Mouse (Mus musculus) heart, embryonic 16.5 days (tissue): ENCODE data around the gene Col4a3bp. TPM values are rescaled to one million over a fixed set of nuclear protein-coding genes. Genes with fewer than 3 reads are reported as not detected.

ENCODE experiments used
- ATAC-seq: fragments of 200-750 bp; cut with Nextera tagmentation; replicated peaks from 2 replicates; pipeline ENCODE4 v1.8.0; 2017; ENCODE audit warnings: moderate number of reproducible peaks; ENCODE audit not compliant: insufficient read depth, low FRiP score; ENCODE audit errors: extremely low read depth
- H3K27ac ChIP-seq: fragments of 300-500 bp; sonication (generic); 2 replicates; pipeline ENCODE4 v1.5.1; 2014; ENCODE audit warnings: mild to moderate bottlenecking, low read length, control low read depth, moderate library complexity
- H3K27me3 ChIP-seq: fragments of 300-500 bp; sonication (generic); 2 replicates; pipeline ENCODE4 v1.6.1; 2014; ENCODE audit warnings: low read length, mixed read lengths; ENCODE audit not compliant: control insufficient read depth, insufficient read depth
- H3K36me3 ChIP-seq: fragments of 300-500 bp; sonication (generic); 2 replicates; pipeline ENCODE4 v1.6.1; 2014; ENCODE audit not compliant: control insufficient read depth, insufficient read depth
- H3K4me1 ChIP-seq: fragments of 300-500 bp; sonication (generic); 2 replicates; pipeline ENCODE4 v1.6.1; 2014; ENCODE audit warnings: low read length, mixed read lengths; ENCODE audit not compliant: control insufficient read depth, insufficient read depth
- H3K4me2 ChIP-seq: fragments of 300-500 bp; sonication (generic); 2 replicates; pipeline ENCODE4 v1.6.1; 2014; ENCODE audit warnings: low read depth, mild to moderate bottlenecking, control low read depth, low read length
- H3K4me3 ChIP-seq: fragments of 300-500 bp; sonication (generic); 2 replicates; pipeline ENCODE4 v1.5.1; 2014; ENCODE audit warnings: mild to moderate bottlenecking, control low read depth, low read length
- H3K9ac ChIP-seq: fragments of 300-500 bp; sonication (generic); 2 replicates; pipeline ENCODE4 v1.6.1; 2014; ENCODE audit warnings: low read length, control low read depth
- H3K9me3 ChIP-seq: fragments of 300-500 bp; sonication (generic); replicated peaks from 2 replicates; pipeline ENCODE4 v1.6.1; 2016; ENCODE audit warnings: low read length; ENCODE audit not compliant: control insufficient read depth
- WGBS: fragments of 180-500 bp; shearing (Covaris S2); extraction: QIAGEN DNeasy Blood & Tissue Kit; methylation state at CpG from one replicate; pipeline ENCODE4 v1.1.7; 2014; 5-methylcytosine and 5-hydroxymethylcytosine counted together
- polyA plus RNA-seq: library from polyadenylated mRNA; unstranded; fragments of >200 nt; fragmentation: Nextera tagmentation; extraction: Ambion mirVana; gene quantifications from 2 replicates; pipeline ENCODE4 v1.2.1, GENCODE M21; 2015

Gene Col4a3bp
- polyA plus RNA-seq = 8.7 and 9.1 TPM in 2 replicates

DNA sequence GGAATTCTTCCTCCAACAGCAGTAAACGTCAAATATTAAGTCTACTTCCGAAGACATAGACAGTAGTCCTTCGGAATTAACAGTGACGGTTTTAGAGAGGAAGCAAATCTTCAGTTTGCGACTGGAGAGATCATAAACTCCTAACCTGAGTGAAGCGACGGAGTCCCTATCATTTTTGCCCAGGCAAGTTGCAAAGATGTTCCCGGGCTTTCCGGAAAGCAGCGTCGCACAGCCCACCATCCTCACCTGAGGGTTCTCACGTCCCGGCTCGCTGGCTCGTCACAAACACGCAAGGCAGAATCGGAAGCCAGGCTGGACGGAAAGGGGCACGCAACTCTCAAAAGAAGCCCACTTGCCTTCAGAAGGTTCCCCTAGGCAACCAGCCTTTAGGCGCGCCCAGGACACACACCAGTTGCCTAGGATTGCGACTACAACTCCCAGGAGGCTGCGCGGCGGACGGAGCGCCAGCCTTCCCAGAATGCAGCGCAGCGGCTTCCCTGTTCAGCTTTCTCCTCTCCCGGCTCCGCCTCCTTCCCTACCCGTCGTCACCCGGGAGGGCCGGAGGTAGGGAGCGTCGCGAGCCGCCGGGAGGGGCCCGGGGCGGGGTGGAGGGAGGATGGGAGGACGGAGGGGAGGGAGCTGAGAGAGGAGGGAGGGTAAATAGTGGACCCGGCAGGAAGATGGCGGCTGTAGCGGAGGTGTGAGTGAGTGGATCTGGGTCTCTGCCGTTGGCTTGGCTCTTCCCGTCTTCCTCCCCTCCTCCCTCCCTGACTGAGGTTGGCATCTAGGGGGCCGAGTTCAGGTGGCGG lies at the start of gene Col4a3bp, which contains the start of gene Polk:
Col4a3bp (plus strand) TSS at position 538 of the 809 bp plus-strand sequence.
Polk (minus strand) TSS at position 499 of the 809 bp plus-strand sequence.
- H3K27ac ChIP-seq = peak within 1 kb of the TSS; percentile 95
- H3K4me1 ChIP-seq = peaks cover 6% of the 10 kb centered on the region
- peak; percentile 99 for ATAC-seq
- H3K9ac ChIP-seq = peak within 1 kb of the TSS; percentile 94
- no peaks in the 10 kb centered on the region for H3K9me3 ChIP-seq
- WGBS = under 1% methylated on average over 46 of the region's 50 CpGs
- H3K27me3 ChIP-seq = no peaks in the 10 kb centered on the region
- peak within 1 kb of the TSS; percentile 66 for H3K4me2 ChIP-seq
- peak within 1 kb of the TSS; percentile 85 for H3K4me3 ChIP-seq
- no peaks in the 10 kb centered on the region for H3K36me3 ChIP-seq

DNA sequence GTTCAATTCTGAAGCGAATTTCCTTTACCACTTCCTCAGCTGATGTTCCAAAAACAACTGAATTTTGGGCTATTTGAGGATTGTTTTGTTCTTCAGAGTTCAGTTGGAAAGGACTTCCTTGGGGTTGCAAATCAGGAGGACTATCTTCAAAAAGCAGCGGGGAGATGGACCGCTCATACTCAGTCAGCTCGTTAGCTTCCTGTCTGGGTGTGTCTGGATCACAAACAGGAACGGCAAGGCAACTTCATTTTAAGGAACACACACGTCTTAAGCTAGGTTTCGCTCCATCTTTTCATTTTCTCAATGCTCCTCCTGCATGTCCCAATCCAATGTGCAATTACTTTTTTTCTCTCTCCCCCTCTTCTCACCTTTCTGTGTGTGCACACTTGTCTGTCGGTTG lies 45.8 kb upstream of the Col4a3bp start:
- Histone ChIP-seq H3K27me3 (no peaks in the 10 kb centered on the region), H3K27ac (no peak overlapping the region), H3K36me3 (peaks cover 6% of the 10 kb centered on the region; the same call in 1 of the 2 replicates), H3K4me2 (no peak overlapping the region), H3K9me3 (no peaks in the 10 kb centered on the region), H3K4me1 (no peaks in the 10 kb centered on the region), H3K4me3 (no peak overlapping the region), H3K9ac (no peak overlapping the region)
- WGBS = 71% methylated on average over 8 of the region's 8 CpGs
- no peak for ATAC-seq

DNA sequence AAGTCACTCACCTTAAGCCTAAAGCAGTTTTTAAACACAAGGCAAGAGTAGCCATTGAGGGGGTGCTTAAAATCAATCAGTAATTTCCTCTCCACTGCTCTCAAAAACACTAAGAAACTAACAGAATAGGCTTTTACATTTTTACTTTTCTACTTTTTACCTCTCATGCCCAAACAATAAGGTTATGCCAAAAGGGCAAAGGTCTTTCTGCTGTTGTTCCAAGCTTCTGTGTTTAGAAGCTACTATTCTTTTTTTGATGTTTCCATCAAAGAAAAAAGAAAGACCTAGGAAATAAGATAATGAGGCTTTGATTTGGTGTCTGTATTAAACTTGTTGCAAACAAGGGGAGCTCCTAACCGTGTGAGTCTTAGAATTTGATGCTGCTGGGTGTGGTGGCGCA lies 42.5 kb upstream of the Col4a3bp start:
- no peaks in the 10 kb centered on the region for H3K9me3 ChIP-seq
- no peak overlapping the region for H3K4me2 ChIP-seq
- H3K4me1 ChIP-seq = no peaks in the 10 kb centered on the region
- H3K36me3 ChIP-seq = peaks cover 5% of the 10 kb centered on the region; the same call in 1 of the 2 replicates
- H3K27ac ChIP-seq = no peak overlapping the region
- no peak for ATAC-seq
- H3K9ac ChIP-seq = no peak overlapping the region
- H3K4me3 ChIP-seq = no peak overlapping the region
- 87% methylated on average over 2 of the region's 2 CpGs for WGBS
- H3K27me3 ChIP-seq = no peaks in the 10 kb centered on the region

DNA sequence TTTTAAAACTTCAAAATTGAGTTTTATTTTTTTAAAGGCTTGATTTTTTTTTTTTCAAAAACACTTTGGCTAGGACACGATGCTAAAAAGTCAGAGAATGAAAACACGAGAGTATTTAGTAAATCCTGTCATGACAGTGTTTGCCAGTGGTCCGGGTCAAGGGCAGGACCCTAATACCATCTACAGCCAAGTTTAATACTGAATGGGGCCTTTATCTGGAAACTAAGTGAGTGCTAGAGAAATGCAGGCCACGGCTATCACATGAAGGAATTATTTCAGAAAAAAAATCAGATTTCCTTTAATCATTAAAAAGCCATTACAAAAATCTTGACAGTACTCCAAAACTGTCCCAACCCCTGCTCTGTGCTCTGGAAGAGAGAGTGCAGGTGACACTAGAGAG lies 36.8 kb upstream of the Col4a3bp start:
- 0 out of 2 replicates have a peak, but pooled peaks cover 4% of the 10 kb centered on the region for H3K4me1 ChIP-seq
- peaks cover 6% of the 10 kb centered on the region for H3K36me3 ChIP-seq
- no peaks in the 10 kb centered on the region for H3K9me3 ChIP-seq
- H3K27me3 ChIP-seq = no peaks in the 10 kb centered on the region
- H3K9ac ChIP-seq = no peak overlapping the region
- no peak overlapping the region for H3K27ac ChIP-seq
- H3K4me3 ChIP-seq = no peak overlapping the region
- WGBS = 72% methylated on average over 4 of the region's 4 CpGs
- no peak for ATAC-seq
- no peak overlapping the region for H3K4me2 ChIP-seq

DNA sequence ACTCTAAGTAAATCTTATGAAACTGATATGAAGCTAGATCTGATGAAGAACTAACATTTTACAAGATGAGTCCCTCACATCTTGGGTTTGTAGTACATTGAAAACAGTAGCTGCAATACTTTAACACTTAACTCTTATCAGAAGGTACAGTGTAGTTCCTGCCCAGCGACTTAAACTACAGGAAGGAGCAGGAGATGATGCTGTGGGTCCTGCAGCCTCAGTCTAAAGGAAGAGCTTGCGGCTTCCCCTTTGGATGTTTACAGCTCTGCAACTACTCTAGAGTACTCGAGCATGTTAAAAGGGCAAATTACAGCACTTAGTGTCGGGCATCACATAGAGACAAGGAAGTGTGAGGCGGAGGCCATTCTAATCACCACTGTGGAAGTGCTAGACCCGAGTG lies 36.1 kb upstream of the Col4a3bp start:
- no peaks in the 10 kb centered on the region for H3K27me3 ChIP-seq
- no peaks in the 10 kb centered on the region for H3K9me3 ChIP-seq
- H3K36me3 ChIP-seq = peaks cover 3% of the 10 kb centered on the region; the same call in 1 of the 2 replicates
- no peak overlapping the region for H3K4me2 ChIP-seq
- WGBS = 61% methylated on average over 6 of the region's 6 CpGs
- no peak for ATAC-seq
- H3K27ac ChIP-seq = no peak overlapping the region
- H3K4me3 ChIP-seq = no peak overlapping the region
- 0 out of 2 replicates have a peak, but pooled peaks cover 4% of the 10 kb centered on the region for H3K4me1 ChIP-seq
- no peak overlapping the region for H3K9ac ChIP-seq

DNA sequence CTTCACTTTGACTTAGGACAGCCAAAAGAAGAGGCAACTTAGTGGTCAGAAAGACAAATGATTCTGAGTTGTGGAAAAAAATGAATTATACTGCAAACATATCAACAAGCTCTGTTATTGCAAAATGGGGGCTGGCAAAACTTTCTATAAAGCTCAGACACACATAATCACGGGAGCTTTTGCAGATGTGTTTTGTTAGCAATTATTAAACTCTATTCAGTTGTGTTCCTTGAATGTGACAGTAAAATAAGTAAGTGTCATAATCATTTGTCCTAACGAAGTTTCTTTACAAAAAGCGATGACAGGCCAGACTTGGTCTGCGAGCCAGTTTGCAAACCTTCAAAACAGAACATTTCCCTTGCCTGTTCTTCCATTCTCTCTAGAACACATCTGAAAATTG lies 34.9 kb upstream of the Col4a3bp start:
- H3K4me3 ChIP-seq = no peak overlapping the region
- H3K9ac ChIP-seq = no peak overlapping the region
- H3K4me2 ChIP-seq = no peak overlapping the region
- H3K9me3 ChIP-seq = no peaks in the 10 kb centered on the region
- peaks cover 4% of the 10 kb centered on the region; the same call in 1 of the 2 replicates for H3K4me1 ChIP-seq
- 86% methylated on average over 4 of the region's 4 CpGs for WGBS
- no peak overlapping the region for H3K27ac ChIP-seq
- H3K36me3 ChIP-seq = peaks cover 3% of the 10 kb centered on the region; the same call in 1 of the 2 replicates
- no peaks in the 10 kb centered on the region for H3K27me3 ChIP-seq
- ATAC-seq = no peak

DNA sequence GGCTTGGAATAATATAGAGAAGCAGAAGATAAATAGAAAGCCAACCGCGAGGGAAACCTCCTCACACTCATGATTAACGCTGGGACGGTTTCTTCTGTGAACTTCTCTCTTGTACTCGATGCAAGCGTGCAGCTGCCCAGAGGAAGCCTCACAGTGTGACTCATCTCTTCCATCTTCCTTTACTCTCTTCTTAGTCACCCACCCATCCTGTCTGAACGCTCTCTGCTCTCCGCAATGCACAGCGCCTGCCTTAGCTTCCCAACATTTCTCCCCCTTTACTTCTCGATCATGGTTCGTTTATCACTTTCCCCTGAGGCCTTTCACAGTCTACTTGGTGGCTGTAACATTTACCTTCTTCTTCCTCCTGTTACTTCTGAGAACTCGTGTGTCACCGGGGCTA lies 31.8 kb upstream of the Col4a3bp start:
- WGBS = 58% methylated on average over 13 of the region's 13 CpGs
- ATAC-seq = peak; percentile 78; the same call in 1 of the 2 replicates
- H3K27ac ChIP-seq = peak overlapping the region; percentile 60

DNA sequence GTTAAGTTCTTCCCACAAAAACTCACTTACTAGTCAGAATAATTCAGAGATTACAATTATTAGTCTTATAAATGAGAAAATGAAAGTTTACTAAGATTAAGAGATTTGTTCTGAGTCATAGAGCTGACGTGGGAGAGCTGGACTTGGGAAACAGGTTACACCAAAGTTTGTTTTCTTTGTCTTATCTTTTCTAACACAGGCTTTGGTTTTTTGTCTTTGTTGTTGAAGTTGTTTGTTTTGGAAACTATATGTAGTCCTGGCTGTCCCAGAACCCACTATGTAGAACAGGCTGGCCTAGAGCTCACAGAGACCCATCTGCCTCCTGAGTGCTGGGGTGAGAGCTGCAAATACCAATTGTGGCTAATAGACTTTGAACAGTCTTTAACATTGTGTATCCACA lies 31.2 kb upstream of the Col4a3bp start:
- no peak overlapping the region for H3K4me2 ChIP-seq
- ATAC-seq = no peak
- no peaks in the 10 kb centered on the region for H3K27me3 ChIP-seq
- peaks cover 3% of the 10 kb centered on the region; the same call in 1 of the 2 replicates for H3K36me3 ChIP-seq
- H3K4me1 ChIP-seq = peaks cover 10% of the 10 kb centered on the region
- no peaks in the 10 kb centered on the region for H3K9me3 ChIP-seq
- no peak overlapping the region for H3K9ac ChIP-seq
- peak overlapping the region; percentile 70 for H3K27ac ChIP-seq
- no peak overlapping the region for H3K4me3 ChIP-seq
- WGBS = 69% methylated on average over 1 of the region's 1 CpGs

More for the DNA sequence above, 31.8 kb upstream of the Col4a3bp start:
- Histone ChIP-seq H3K4me3 (no peak overlapping the region), H3K27me3 (no peaks in the 10 kb centered on the region), H3K9ac (no peak overlapping the region), H3K4me1 (peaks cover 10% of the 10 kb centered on the region), H3K4me2 (no peak overlapping the region), H3K36me3 (peaks cover 3% of the 10 kb centered on the region; the same call in 1 of the 2 replicates), H3K9me3 (no peaks in the 10 kb centered on the region)

DNA sequence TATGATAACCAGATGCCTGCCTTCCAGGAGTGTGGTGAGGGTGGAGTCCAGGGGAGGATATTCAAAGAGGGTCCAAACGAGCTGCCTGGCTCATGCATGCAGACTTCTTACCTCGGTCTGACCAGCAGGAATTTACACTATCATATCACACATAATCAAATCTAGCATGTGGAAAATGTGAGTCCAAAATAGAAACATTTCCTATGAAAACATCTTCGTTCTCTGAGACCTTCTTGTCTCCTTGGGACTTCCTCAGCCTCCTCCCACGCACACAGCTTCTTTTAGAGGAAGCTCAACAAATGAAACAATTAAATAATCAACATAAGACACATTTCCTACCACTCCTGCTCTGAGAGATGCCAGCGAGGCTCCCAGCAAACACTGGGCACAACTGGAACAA lies 30.5 kb upstream of the Col4a3bp start:
- 42% methylated on average over 5 of the region's 5 CpGs for WGBS
- H3K27ac ChIP-seq = peak overlapping the region; percentile 70
- no peaks in the 10 kb centered on the region for H3K9me3 ChIP-seq

More for the DNA sequence above, 30.5 kb upstream of the Col4a3bp start:
- no peak overlapping the region for H3K9ac ChIP-seq
- peaks cover 3% of the 10 kb centered on the region; the same call in 1 of the 2 replicates for H3K36me3 ChIP-seq
- no peak overlapping the region for H3K4me2 ChIP-seq
- no peak overlapping the region for H3K4me3 ChIP-seq
- H3K27me3 ChIP-seq = no peaks in the 10 kb centered on the region
- peak; percentile 65; the same call in 1 of the 2 replicates for ATAC-seq
- H3K4me1 ChIP-seq = peaks cover 10% of the 10 kb centered on the region
